Mouse (Mus musculus) T-cell, adult 66 days (primary cell): ENCODE results near the gene Psma5. TPM values are rescaled to one million over a fixed set of nuclear protein-coding genes. Genes with fewer than 3 reads are reported as not detected.

Source experiments
- total RNA-seq, 2 experiments: library from RNA; stranded (reverse); gene quantifications; 3 replicates in 1 of 2; 4 replicates in 1 of 2; pipeline ENCODE4 v1.2.4; 2023

The Psma5 gene
- 10 to 100 TPM; 42.1 to 49.7 TPM for total RNA-seq

GRCm38 (mm10) chr3:108256719-108257637, at the start of gene Psma5:
Gene Psma5, plus strand, starts transcription at chr3:108256926.

GRCm38 (mm10) chr3:108210771-108211139, 46.0 kb upstream of the Psma5 start, which contains the start of gene Atxn7l2:
Gene Atxn7l2, minus strand, starts transcription at chr3:108210934.

DNA sequence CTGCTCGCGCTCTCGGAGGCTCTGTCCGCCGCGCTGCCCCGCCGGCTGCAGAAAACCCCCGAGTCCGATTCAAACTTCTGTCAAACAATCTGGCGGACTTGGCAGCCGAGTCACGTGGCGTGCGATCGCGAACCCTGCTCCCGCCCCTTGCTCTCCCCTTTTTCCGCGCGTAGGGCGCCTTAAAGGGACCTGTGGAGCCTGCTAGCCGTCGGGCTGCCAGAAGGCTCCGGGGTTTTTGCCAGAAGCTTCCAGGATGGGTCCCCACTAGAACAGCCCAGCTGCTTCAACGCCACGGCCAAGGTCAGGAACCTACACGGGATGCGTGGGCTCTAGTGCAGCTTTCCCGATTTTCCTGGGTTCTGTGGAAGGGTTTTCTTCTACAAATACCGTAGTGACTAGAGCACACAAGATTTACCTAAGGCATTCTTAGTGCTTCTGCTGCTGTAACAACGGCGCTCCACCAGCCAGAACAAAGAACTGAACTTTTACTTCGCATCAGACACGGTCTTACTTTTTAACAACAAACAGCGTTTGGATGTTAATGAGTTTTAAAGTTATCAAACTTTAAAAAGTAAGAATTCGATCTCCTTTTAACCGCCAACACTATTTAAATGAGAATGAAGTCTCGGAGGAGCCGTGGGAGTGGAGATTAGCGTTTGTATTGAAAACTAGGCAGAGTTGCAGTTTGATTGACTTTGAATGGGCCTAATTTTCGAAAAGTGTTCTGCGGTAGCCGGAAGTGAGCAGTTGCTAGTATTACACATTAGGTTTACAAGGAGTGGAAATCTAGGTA, 30.0 kb upstream of the Psma5 start, which contains the start of gene Sypl2:
Sypl2 (minus strand) TSS at position 91 of the 793 bp plus-strand sequence.

DNA sequence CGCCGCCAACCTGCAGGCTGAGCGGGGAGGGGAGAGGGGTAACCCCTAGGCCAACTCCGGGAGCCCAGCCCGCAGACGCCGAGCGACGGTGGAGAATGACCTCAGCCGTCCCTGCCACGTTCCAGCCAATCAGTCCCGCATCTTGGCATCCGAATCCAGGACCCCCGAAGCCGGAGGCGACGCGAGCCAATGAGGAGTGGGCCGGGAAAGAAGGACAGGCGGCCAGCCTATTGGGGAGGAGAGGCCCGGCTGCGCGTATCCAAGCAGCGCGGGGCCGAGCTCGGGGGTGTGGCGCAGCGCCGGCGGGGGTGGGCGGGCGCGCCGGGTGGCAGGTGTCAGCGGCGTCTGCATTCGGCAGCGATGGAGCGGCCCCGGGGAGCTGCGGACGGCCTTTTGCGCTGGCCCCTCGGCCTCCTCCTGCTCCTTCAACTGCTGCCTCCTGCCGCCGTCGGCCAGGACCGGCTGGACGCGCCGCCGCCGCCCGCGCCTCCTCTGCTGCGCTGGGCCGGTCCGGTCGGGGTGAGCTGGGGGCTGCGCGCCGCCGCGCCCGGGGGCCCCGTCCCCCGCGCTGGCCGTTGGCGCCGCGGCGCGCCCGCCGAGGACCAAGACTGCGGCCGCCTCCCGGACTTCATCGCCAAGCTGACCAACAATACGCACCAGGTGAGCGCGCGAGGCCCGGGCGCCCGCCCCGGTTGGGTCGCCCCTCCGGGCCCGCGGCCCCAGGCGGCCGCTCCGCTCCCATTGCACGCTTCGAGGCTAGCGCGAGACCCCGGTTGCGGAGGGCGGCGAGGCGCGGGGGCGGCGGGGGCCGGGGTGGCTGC, 27.3 kb downstream of the Psma5 start, which contains the start of gene Sort1:
Sort1 (plus strand) TSS at position 302 of the 821 bp plus-strand sequence.

Other genes starting within 250 kb of the Psma5 start
- gene Gstm1, start 239.0 kb upstream of the Psma5 start, total RNA-seq, result 1 to 10 TPM; 3.6 to 4.9 TPM
- 1 to 10 TPM; 2.3 to 2.4 TPM for gene Gstm4, start 212.0 kb upstream of the Psma5 start, total RNA-seq
- 10 to 100 TPM; 35.9 TPM for gene Ampd2, start 170.3 kb upstream of the Psma5 start, total RNA-seq
- gene Gnat2, start 164.1 kb upstream of the Psma5 start, total RNA-seq, result not detected
- gene Gnai3, start 110.8 kb upstream of the Psma5 start, total RNA-seq, result 10 to 100 TPM; 86.8 to 86.9 TPM
- gene Gpr61, start 102.0 kb upstream of the Psma5 start, total RNA-seq, result not detected
- gene Amigo1, start 70.6 kb upstream of the Psma5 start, total RNA-seq, result 1 to 10 TPM; 3.1 to 3.5 TPM
- 10 to 100 TPM; 32.9 to 35.3 TPM for gene Cyb561d1, start 55.7 kb upstream of the Psma5 start, total RNA-seq
- 10 to 100 TPM; 30.2 to 37.6 TPM for gene Atxn7l2, start 46.0 kb upstream of the Psma5 start, total RNA-seq
- not detected for gene Sypl2, start 30.3 kb upstream of the Psma5 start, total RNA-seq
- 1 to 10 TPM in 1 of 2 experiments, under 1 TPM in 1; 0.68 to 1.1 TPM for gene Sort1, start 27.2 kb downstream of the Psma5 start, total RNA-seq
- gene Mybphl, start 108.0 kb downstream of the Psma5 start, total RNA-seq, result not detected
- gene Psrc1, start 126.9 kb downstream of the Psma5 start, total RNA-seq, result under 1 TPM; 0.82 to 0.89 TPM
- 10 to 100 TPM in 1 of 2 experiments, 1 to 10 TPM in 1; 9.2 to 12.4 TPM for gene Celsr2, start 158.6 kb downstream of the Psma5 start, total RNA-seq
- gene Sars, start 188.3 kb downstream of the Psma5 start, total RNA-seq, result 100 to 1,000 TPM; 158 to 162 TPM